In the genomic region with DNA sequence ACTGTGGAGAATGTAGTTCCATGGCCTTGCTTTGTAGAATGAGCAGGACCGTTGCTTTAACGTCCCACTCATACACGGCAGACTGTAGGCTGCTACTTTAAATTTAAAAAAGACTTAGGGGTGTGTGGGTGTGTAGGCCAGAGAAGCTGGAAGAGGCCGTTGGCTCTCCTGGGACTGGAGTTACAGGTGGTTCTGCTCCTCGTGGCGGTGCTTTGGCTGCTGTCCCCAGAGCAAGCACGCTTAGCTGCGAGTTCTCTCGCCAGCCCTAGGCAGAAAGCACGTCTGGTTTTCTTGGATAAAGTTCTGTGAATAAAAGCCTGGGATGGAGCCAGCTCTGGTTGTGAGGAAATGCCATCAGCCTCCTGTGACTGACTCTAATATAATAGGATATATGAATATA, we compare ENCODE assay signal across 8 mouse cellular contexts. TPM values are rescaled to one million over a fixed set of nuclear protein-coding genes. Genes with fewer than 3 reads are reported as not detected.
A peak's percentile ranks its signal among the peaks of the same experiment; 100 is the strongest.
DNase-seq lines count a peak whose midpoint lies in the region; ATAC-seq and TF ChIP-seq lines count a peak whose summit lies in the region.
"Had no signal": no experiment of that assay in that cellular context is flagged by ENCODE, and none has a peak within 500 bp of the region (broad histone marks: within the 10 kb centered on the region; RNA-seq: fewer than 3 reads in every experiment).

No protein-coding gene starts in this region.

- H3K4me3 ChIP-seq in layer of hippocampus, adult 2 months = peak overlapping the region; percentile 11; the same call in 1 of the 2 replicates
- H3K4me3 ChIP-seq in intestine, postnatal 0 days (ENCODE audit: low read depth, low read length) = no peak overlapping the region
- H3K4me3 ChIP-seq: left cerebral cortex, adult 2 months had no signal

- TF ChIP-seq CTCF in layer of hippocampus, adult 2 months (conservative IDR thresholded peaks at IDR 0.05) = no peak
- TF ChIP-seq CTCF in intestine, postnatal 0 days (IDR thresholded peaks at IDR 0.05; ENCODE audit: low read depth) = no peak

- no peaks in the 10 kb centered on the region for H3K36me3 ChIP-seq in intestine, postnatal 0 days (ENCODE audit: control insufficient read depth, insufficient read depth)

- no peak for ATAC-seq in intestine, postnatal 0 days
- no peak for ATAC-seq in CD4-positive, CD25-positive, alpha-beta regulatory T cell, adult 4 months

- no peaks in the 10 kb centered on the region for H3K9me3 ChIP-seq in intestine, postnatal 0 days (ENCODE audit: control insufficient read depth)

- peak in 1 of 2 experiments; percentile 36 for DNase-seq in layer of hippocampus, adult 2 months (ENCODE audit: low spot score in 2 of 2)
- DNase-seq in layer of hippocampus, adult 9-10 months (ENCODE audit: low spot score) = no peak
- DNase-seq in heart, adult 11 months = peak; percentile 96
- peak; percentile 62 for DNase-seq in right cerebral cortex, adult 18-20 months
- no peak for DNase-seq in thymus, postnatal 10 days (ENCODE audit: low spot score in 2 of 2)

- H3K9ac ChIP-seq in intestine, postnatal 0 days (ENCODE audit: low read depth, low read length) = no peak overlapping the region

- H3K4me1 ChIP-seq in intestine, postnatal 0 days (replicated peaks; ENCODE audit: control insufficient read depth, insufficient read depth, low read length) = peaks cover 4% of the 10 kb centered on the region; the same call in 1 of the 2 replicates

- no peak overlapping the region for H3K27ac ChIP-seq in layer of hippocampus, adult 2 months
- H3K27ac ChIP-seq in intestine, postnatal 0 days (ENCODE audit: low read depth, low read length) = no peak overlapping the region
- H3K27ac ChIP-seq: left cerebral cortex, adult 2 months had no signal

- H3K4me2 ChIP-seq in intestine, postnatal 0 days (replicated peaks; ENCODE audit: low read depth) = peak overlapping the region; percentile 13; the same call in 1 of the 2 replicates

- H3K27me3 ChIP-seq in intestine, postnatal 0 days (replicated peaks; ENCODE audit: control insufficient read depth, insufficient read depth, low read length) = no peaks in the 10 kb centered on the region

- WGBS in intestine, postnatal 0 days = 61% methylated on average over 10 of the region's 10 CpGs

RNA-seq across cellular contexts. Expression of a gene that starts 2.3 kb away (rescaled TPM):
- 10 to 100 TPM; 35.9 to 37.7 TPM for total RNA-seq in layer of hippocampus, adult 2 months (2021)
- 33.1 and 37.5 TPM in 2 replicates for polyA plus RNA-seq in intestine, postnatal 0 days (2015; fragmentation: Nextera tagmentation; extraction: Ambion mirVana)
- 10 to 100 TPM; 43.0 to 64.3 TPM for polyA plus RNA-seq in CD4-positive, CD25-positive, alpha-beta regulatory T cell, adult 4 months (2017; shearing (Covaris generic))

Comparison
In these comparisons a context has a peak if more than half of its experiments do, and no peak if none do; other contexts are left out.
1. DNase-seq: peak in heart, adult 11 months (single experiment) and right cerebral cortex, adult 18-20 months (single experiment); none in layer of hippocampus, adult 9-10 months (single experiment) and thymus, postnatal 10 days (0 of 2).